Mouse (Mus musculus): ENCODE measurements around the gene Vwa7. TPM values are rescaled to one million over a fixed set of nuclear protein-coding genes. Genes with fewer than 3 reads are reported as not detected.
"Not testable (repeated sequence)": the region's sequence is repeated elsewhere in the genome, so short reads cannot be mapped to it uniquely, and the experiment has no call there.

The Vwa7 gene
- 0.21 and 0.35 TPM in 2 replicates for polyA plus RNA-seq (2015; fragmentation: Nextera tagmentation; extraction: Ambion mirVana)

DNA sequence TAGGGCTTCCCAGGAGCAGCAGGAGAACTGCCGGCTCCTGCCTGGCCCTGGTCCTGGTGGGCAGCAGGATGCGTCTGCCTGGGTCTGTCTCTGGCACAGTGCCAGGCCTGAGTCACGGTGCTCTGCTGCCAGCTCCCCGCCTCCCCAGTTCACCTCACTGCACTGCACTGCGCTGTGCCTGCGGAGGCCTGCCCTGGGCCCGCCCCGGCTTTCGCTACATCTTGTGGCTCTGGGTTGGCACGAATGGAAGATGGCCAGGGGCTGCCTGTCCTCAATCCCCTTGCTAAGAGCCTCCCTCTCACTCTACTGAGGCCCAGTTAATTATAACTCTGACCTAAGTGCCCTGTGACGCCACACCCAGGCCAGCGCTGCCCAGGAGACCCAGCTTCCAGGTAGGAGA, at the start of gene Vwa7:
Gene Vwa7 (plus strand): TSS at position 204 of the 400 bp plus-strand sequence.
- Histone ChIP-seq H3K4me3 (replicated peaks) (no peak within 1 kb of the TSS), H3K27ac (0 out of 2 replicates have a peak within 1 kb of the TSS, but pooled peaks have one; percentile 22), H3K9me3 (no peaks in the 10 kb centered on the region), H3K36me3 (peaks cover 48% of the 10 kb centered on the region), H3K27me3 (replicated peaks) (no peaks in the 10 kb centered on the region), H3K4me1 (replicated peaks) (peaks cover 17% of the 10 kb centered on the region), H3K4me2 (replicated peaks) (no peak within 1 kb of the TSS), H3K9ac (peak within 1 kb of the TSS; percentile 20; the same call in 1 of the 2 replicates)
- ATAC-seq, result peak; percentile 57
- WGBS, result 58% methylated on average over 12 of the region's 12 CpGs

DNA sequence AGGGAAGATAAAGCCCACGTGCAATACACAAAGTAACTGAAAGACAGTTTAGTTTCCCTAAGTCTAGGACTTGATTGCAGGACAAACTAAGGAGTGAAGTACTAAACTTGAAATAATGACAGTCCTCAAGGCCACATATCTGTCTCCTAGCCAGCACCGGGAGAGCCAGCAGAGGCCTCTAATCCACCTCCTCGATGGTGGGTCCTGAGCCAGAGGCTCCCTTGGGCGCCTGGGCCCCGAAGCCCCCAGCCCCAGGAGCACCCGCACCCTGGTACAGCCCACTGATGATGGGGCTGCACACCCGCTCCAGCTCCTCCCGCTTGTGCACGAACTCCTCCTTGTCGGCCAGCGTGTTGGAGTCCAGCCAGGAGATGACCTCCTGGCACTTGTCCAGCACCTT, 46.6 kb upstream of the Vwa7 start, which contains the start of gene Gm20481:
Gene Gm20481 (plus strand): TSS at position 91 of the 400 bp plus-strand sequence.
- not testable (repeated sequence) for H3K9me3 ChIP-seq; H3K36me3 ChIP-seq; H3K4me2 ChIP-seq (replicated peaks); H3K4me1 ChIP-seq (replicated peaks); ATAC-seq; H3K9ac ChIP-seq; H3K27ac ChIP-seq; H3K4me3 ChIP-seq (replicated peaks)
- H3K27me3 ChIP-seq (replicated peaks), result peaks cover 21% of the 10 kb centered on the region
- 53% methylated on average over 6 of the region's 11 CpGs for WGBS

DNA sequence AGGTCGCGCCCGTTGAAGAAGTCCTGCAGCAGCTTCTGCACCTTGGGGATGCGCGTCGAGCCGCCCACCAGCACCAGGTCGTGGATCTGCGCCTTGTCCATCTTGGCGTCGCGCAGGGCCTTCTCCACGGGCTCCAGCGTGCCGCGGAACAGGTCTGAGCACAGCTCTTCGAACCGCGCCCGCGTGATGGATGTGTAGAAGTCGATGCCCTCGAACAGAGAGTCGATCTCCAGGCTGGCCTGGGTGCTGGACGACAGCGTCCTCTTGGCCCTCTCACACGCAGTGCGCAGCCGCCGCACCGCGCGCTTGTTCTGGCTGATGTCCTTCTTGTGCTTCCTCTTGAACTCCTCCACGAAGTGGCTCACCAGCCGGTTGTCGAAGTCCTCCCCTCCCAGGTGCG, 45.5 kb upstream of the Vwa7 start:
- not testable (repeated sequence) for H3K9ac ChIP-seq; H3K4me2 ChIP-seq (replicated peaks); ATAC-seq; H3K4me3 ChIP-seq (replicated peaks); H3K36me3 ChIP-seq; H3K27ac ChIP-seq; H3K9me3 ChIP-seq; H3K4me1 ChIP-seq (replicated peaks)
- 37% methylated on average over 24 of the region's 37 CpGs for WGBS
- H3K27me3 ChIP-seq (replicated peaks), result peaks cover 21% of the 10 kb centered on the region

DNA sequence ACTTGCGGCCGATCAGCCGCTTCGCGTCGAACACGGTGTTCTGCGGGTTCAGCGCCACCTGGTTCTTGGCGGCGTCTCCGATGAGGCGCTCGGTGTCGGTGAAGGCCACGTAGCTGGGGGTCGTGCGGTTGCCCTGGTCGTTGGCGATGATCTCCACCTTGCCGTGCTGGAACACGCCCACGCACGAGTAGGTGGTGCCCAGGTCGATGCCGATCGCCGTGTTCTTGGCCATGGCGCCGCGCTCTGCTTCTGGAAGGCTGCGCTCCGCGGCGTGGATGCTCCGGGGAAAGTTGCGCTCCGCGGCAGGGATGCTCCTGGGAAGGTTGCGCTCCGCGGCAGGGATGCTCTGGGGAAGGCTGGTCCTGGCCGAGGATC, 44.7 kb upstream of the Vwa7 start:
- Histone ChIP-seq H3K27me3 (replicated peaks) (peaks cover 21% of the 10 kb centered on the region), H3K4me3 (replicated peaks) (peak overlapping the region; percentile 34), H3K4me2 (replicated peaks) (peak overlapping the region; percentile 77)
- not testable (repeated sequence) for H3K4me1 ChIP-seq (replicated peaks); H3K27ac ChIP-seq; H3K36me3 ChIP-seq; H3K9me3 ChIP-seq; H3K9ac ChIP-seq
- peak; percentile 68 for ATAC-seq
- WGBS, result under 1% methylated on average over 32 of the region's 43 CpGs

DNA sequence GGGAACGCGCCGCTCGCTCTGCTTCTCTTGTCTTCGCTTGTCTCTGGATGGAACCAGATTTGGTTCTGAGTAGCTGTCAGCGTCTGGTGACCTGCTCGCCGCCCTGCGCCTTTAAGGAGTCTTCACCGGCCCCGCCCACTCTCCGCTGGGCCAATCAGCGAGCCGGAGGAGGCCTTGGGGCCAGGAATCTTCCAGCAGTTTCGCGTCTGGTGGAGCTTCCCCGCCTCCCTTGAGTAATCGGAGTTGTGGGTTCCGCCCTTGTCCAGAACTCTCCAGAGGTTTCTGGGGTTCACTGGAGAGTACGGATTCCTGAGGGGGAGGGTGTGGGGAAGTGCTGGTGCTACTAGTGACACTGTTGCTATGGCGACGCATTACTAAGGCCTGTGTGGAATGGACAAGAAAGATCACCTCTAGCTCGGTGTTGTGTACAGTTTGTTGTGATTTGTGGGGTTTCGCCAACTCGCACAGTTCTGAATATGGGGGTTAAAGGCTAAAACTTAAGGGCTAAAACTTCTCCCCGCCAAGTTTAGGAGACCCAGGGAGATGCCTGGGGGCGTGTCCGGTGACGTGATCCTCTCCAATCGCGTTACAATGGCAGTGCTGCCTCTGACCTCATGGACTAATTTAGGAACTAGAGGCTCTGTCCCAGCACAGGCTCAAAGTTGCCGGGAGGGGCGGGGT, 44.2 kb upstream of the Vwa7 start, which contains the start of the genes Hspa1a and Hspa1l:
Gene Hspa1a (minus strand): TSS at position 88 of the 681 bp plus-strand sequence.
Gene Hspa1l (plus strand): TSS at position 635 of the 681 bp plus-strand sequence.
- H3K9me3 ChIP-seq; H3K27ac ChIP-seq; H3K9ac ChIP-seq; H3K36me3 ChIP-seq; H3K4me1 ChIP-seq (replicated peaks): not testable (repeated sequence)
- ATAC-seq, result peak; percentile 98
- H3K4me3 ChIP-seq (replicated peaks), result peak within 1 kb of the TSS; percentile 34
- peaks cover 21% of the 10 kb centered on the region for H3K27me3 ChIP-seq (replicated peaks)
- H3K4me2 ChIP-seq (replicated peaks), result peak within 1 kb of the TSS; percentile 77
- under 1% methylated on average over 32 of the region's 33 CpGs for WGBS

DNA sequence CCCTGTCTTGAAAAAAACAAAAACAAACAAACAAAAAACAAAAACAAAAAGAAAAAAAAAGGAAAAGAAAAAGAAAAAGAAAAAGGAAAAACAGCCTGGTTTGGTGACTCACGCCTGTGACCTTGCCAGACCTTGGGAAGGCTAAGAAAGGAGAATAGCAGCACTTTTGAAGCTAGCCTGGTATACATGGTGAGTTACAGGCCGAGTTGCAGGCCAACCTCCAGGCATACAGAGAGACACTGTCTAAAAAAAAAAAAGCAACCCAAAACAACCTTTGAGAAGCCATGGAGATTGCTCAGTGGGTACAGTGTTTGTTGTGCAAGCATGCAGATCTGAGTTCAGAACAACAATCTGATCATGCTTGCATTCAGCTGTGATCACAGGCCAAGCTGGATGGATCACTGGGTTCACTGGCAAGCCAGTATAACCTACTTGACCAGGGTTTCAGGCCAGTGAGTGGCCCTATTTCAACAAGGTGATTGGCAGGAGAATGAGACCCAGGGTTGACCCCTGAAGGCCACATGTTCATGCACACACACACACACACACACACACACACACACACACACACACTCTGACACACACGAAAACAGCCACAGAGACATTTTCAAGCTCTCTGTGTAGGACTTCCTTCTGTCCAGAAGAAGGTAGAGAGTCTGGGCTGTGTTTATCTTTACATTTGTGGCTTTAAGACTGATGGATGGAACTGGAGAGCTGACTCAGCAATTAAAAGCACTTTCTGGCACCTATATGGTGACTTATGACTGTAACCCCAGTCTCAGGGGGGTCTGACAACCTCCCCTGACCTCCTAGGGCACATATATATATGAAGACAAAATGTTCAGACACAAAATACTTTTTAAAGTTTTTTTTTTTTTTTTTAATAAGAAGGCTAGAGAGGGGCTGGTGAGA, 40.5 kb upstream of the Vwa7 start:
- H3K27ac ChIP-seq, result no peak overlapping the region
- WGBS, result 72% methylated on average over 3 of the region's 3 CpGs
- no peak for ATAC-seq

DNA sequence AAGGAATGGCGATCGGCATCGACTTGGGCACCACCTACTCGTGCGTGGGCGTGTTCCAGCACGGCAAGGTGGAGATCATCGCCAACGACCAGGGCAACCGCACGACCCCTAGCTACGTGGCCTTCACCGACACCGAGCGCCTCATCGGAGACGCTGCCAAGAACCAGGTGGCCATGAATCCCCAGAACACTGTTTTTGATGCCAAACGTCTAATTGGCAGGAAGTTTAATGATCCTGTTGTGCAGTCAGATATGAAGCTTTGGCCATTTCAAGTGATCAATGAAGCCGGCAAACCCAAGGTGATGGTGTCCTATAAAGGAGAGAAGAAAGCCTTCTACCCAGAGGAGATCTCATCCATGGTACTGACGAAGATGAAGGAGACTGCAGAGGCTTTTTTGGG, 39.4 kb upstream of the Vwa7 start:
- H3K36me3 ChIP-seq, result no peaks in the 10 kb centered on the region
- no peak overlapping the region for H3K4me3 ChIP-seq (replicated peaks)
- H3K4me2 ChIP-seq (replicated peaks), result no peak overlapping the region
- no peak for ATAC-seq
- H3K9me3 ChIP-seq, result no peaks in the 10 kb centered on the region
- no peak overlapping the region for H3K27ac ChIP-seq
- peaks cover 11% of the 10 kb centered on the region for H3K4me1 ChIP-seq (replicated peaks)
- 93% methylated on average over 20 of the region's 20 CpGs for WGBS
- H3K9ac ChIP-seq, result no peak overlapping the region
- H3K27me3 ChIP-seq (replicated peaks), result no peaks in the 10 kb centered on the region

More for the DNA sequence above, 40.5 kb upstream of the Vwa7 start:
- H3K27me3 ChIP-seq (replicated peaks), result no peaks in the 10 kb centered on the region
- no peak overlapping the region for H3K4me3 ChIP-seq (replicated peaks)
- no peak overlapping the region for H3K4me2 ChIP-seq (replicated peaks)
- no peaks in the 10 kb centered on the region for H3K9me3 ChIP-seq
- no peak overlapping the region for H3K9ac ChIP-seq
- no peaks in the 10 kb centered on the region for H3K36me3 ChIP-seq
- H3K4me1 ChIP-seq (replicated peaks), result peaks cover 11% of the 10 kb centered on the region

DNA sequence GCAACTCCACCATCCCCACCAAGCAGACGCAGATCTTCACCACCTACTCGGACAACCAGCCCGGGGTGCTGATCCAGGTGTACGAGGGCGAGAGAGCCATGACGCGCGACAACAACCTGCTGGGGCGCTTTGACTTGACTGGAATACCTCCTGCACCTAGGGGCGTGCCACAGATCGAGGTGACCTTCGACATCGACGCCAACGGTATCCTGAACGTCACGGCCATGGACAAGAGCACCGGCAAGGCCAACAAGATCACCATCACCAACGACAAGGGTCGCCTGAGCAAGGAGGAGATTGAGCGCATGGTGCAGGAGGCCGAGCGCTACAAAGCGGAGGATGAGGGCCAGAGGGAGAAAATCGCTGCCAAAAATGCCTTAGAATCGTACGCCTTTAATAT, 38.1 kb upstream of the Vwa7 start:
- WGBS, result 89% methylated on average over 27 of the region's 27 CpGs
- Histone ChIP-seq H3K36me3 (no peaks in the 10 kb centered on the region), H3K9ac (no peak overlapping the region), H3K4me2 (replicated peaks) (no peak overlapping the region), H3K27me3 (replicated peaks) (no peaks in the 10 kb centered on the region), H3K9me3 (no peaks in the 10 kb centered on the region), H3K27ac (no peak overlapping the region), H3K4me3 (replicated peaks) (no peak overlapping the region), H3K4me1 (replicated peaks) (peaks cover 13% of the 10 kb centered on the region; the same call in 1 of the 2 replicates)
- ATAC-seq, result no peak

DNA sequence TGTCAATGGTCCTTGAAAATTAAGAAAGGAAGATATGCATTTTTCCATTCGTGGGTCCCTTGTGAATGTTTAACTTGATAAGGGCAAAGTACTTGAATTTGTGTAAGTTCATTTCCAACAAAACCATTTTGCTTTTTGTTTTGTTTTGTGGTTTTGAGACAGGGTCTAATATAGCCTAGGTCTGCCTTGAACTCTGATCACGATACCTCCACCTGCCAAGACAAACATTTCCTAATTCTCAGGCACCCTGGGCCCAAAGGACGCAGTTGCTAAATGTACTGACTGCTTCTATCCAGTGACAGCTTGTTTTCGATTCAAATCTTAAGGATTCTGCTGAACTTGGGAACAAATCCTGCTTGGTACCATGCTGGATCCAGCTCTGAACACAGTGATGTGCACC, 36.7 kb upstream of the Vwa7 start:
- H3K36me3 ChIP-seq, result no peaks in the 10 kb centered on the region
- H3K4me1 ChIP-seq (replicated peaks), result peaks cover 17% of the 10 kb centered on the region; the same call in 1 of the 2 replicates
- ATAC-seq, result no peak

DNA sequence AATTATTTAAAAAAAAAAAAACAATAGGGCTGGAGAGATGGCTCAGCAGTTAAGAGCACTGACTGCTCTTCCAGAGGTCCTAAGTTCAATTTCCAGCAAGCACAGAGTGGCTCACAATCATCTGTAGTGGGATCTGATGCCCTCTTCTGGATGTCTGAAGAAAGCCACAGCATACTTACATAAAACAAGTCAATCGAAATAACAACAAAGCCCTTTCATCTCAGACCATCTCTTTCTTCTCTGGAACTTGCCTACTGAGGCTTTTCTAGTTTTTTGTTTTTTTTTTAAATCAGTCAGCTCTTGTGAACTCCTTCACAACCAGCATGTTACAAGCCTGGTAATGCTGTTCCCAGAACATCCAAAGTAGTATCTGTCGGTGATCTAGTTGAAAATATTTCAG, 35.7 kb upstream of the Vwa7 start:
- peak overlapping the region; percentile 79 for H3K4me3 ChIP-seq (replicated peaks)
- H3K9ac ChIP-seq, result peak overlapping the region; percentile 84; the same call in 1 of the 2 replicates
- 11% methylated on average over 2 of the region's 2 CpGs for WGBS
- peak overlapping the region; percentile 99; the same call in 1 of the 2 replicates for H3K27ac ChIP-seq
- H3K4me2 ChIP-seq (replicated peaks), result peak overlapping the region; percentile 74
- H3K36me3 ChIP-seq, result peaks cover 8% of the 10 kb centered on the region
- peaks cover 17% of the 10 kb centered on the region; the same call in 1 of the 2 replicates for H3K4me1 ChIP-seq (replicated peaks)
- H3K27me3 ChIP-seq (replicated peaks), result no peaks in the 10 kb centered on the region
- no peaks in the 10 kb centered on the region for H3K9me3 ChIP-seq
- 0 out of 2 replicates have a peak, but pooled peaks have one; percentile 22 for ATAC-seq

More for the DNA sequence above, 36.7 kb upstream of the Vwa7 start:
- no peak overlapping the region for H3K4me2 ChIP-seq (replicated peaks)
- no peak overlapping the region for H3K4me3 ChIP-seq (replicated peaks)
- H3K9ac ChIP-seq, result no peak overlapping the region
- H3K27me3 ChIP-seq (replicated peaks), result no peaks in the 10 kb centered on the region
- no peaks in the 10 kb centered on the region for H3K9me3 ChIP-seq
- no peak overlapping the region for H3K27ac ChIP-seq
- WGBS, result 85% methylated on average over 4 of the region's 4 CpGs

DNA sequence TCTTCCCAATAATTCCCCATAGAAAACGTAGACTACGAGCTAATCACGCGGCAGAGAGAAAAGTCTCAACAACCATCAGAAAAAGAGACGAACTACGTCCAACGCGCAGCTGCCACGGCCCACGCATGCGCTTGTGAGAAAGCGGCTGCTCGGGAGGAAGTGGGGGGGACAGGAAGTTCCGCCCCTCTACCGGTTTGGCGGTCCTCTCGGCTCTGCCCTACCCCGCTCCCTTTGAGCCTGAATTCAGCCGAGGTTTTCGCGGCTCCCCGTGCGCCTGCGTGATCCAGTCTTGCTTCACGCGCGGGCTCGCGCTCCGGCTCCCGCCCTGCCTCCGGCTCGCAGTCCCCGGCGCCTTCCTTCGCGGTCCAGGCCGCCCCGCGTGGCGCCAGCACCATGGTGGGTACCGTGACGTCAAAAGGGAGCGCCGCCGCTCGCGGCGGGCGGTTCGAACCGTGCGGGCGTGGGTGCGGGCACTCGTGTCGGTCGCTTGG, 34.6 kb upstream of the Vwa7 start, which contains the start of gene Lsm2:
Gene Lsm2 (plus strand): TSS at position 173 of the 491 bp plus-strand sequence.
- Histone ChIP-seq H3K4me2 (replicated peaks) (peak within 1 kb of the TSS; percentile 74), H3K9me3 (no peaks in the 10 kb centered on the region), H3K27me3 (replicated peaks) (no peaks in the 10 kb centered on the region), H3K36me3 (peaks cover 17% of the 10 kb centered on the region), H3K4me1 (replicated peaks) (peaks cover 17% of the 10 kb centered on the region; the same call in 1 of the 2 replicates), H3K9ac (peak within 1 kb of the TSS; percentile 84), H3K27ac (peak within 1 kb of the TSS; percentile 99), H3K4me3 (replicated peaks) (peak within 1 kb of the TSS; percentile 79)
- under 1% methylated on average over 58 of the region's 58 CpGs for WGBS
- ATAC-seq, result peak; percentile 96

DNA sequence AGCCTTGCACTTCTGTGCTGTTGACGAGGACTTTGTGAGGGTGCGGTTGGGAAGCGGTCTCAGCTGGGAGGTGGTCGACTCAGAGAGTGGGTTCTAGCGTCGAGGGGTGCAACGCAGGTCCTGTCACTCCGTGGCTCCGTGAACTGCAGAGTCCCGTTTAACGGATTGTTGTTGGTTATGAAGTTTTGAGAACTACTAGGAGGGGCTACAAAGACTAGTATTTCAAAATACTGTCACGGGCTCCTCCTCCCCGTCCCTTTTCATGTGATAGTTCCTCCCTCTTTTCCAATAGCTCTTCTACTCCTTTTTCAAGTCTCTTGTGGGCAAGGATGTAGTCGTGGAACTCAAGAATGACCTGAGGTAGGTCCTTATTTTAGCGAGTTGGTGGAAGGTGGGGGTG, 34.1 kb upstream of the Vwa7 start:
- no peak; the same call in none of the 2 replicates for ATAC-seq
- peak overlapping the region; percentile 99 for H3K27ac ChIP-seq

More for the DNA sequence above, 34.1 kb upstream of the Vwa7 start:
- Histone ChIP-seq H3K9me3 (no peaks in the 10 kb centered on the region), H3K4me3 (replicated peaks) (peak overlapping the region; percentile 79), H3K27me3 (replicated peaks) (no peaks in the 10 kb centered on the region), H3K4me1 (replicated peaks) (peaks cover 17% of the 10 kb centered on the region; the same call in 1 of the 2 replicates), H3K36me3 (peaks cover 17% of the 10 kb centered on the region), H3K4me2 (replicated peaks) (peak overlapping the region; percentile 74), H3K9ac (peak overlapping the region; percentile 84)
- WGBS, result under 1% methylated on average over 15 of the region's 15 CpGs
